Mouse (Mus musculus) left cerebral cortex, postnatal 25 days (tissue): ENCODE results near the gene Plpp2. TPM values are rescaled to one million over a fixed set of nuclear protein-coding genes. Genes with fewer than 3 reads are reported as not detected.

Experiments used
- DNase-seq, 2 experiments: peaks; one replicate each; pipeline ENCODE4 v3.0.0; 2022; ENCODE audit warnings: low spot score in 2 of 2, mixed read lengths in 1 of 2
- intact Hi-C: fragments of 180-260 bp; cut with DNase I; formaldehyde crosslinking; loops from one replicate; pipeline ENCODE4 v1.15.1; 2025
- total RNA-seq, 2 experiments: library from RNA; stranded (reverse); gene quantifications; 2 replicates each; pipeline ENCODE4 v1.2.3; 2021

The Plpp2 gene
- 1 to 10 TPM; 2.3 to 4.3 TPM for total RNA-seq

DNA sequence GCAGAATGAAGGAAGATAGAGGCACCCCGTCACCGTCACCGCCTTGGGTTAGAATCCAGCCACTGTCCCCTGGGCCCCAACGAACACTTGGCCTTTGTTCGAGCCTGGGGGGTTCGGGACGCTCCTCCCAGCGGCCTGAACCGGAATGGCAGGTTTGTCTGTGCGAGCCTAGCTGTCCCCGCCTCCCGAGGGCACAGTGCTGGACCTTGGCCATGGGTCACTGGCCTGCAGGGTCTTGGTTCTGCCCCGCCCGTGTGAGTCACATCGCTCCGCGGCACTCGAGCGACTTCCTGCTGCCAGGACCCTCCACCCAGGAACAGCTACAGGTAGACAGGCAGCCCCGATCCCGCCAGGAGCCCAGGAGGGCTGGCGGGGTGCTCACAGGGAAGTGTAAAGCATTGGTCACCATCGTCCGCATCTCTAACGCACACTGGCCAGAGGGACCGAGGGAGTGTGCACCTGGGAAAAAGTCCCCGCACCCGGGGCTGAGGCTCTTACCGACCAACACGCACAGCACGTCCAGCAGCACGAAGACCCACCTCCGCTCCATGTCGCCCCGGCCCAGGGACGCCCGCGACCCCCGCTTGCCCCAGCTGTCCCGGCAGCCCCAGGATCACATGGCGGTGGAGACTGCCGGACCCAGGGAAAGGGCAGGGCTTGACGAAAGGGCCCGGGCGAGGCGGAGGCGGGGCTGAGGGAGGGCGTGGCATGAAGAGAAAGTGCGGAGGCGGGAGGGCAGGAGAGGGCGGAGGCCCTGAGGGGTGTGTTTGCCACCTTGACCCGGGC is at the start of gene Plpp2:
TSS of gene Plpp2 (minus strand) at position 671 of the 786 bp plus-strand sequence.
- intact Hi-C loops: no loop called here
- peak in 1 of 2 experiments; percentile 29 for DNase-seq

DNA sequence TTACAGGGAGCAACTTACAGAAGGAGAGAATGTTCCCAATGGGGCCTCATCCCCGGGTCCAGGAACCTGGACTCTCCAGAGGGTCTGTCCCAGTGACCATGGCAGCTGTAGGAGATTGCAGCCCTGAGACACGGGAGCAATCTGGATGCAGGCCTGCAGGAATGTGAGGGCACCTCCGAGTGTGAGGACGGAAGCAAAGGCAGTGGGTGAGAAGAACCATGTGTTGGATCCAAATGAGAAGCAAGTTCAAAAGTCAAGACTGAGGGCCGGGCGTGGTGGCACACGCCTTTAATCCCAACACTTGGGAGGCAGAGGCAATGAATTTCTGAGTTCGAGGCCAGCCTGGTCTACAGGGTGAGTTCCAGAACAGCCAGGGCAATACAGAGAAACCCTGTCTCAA is 47.9 kb upstream of the Plpp2 start:
- intact Hi-C loops: no loop called here
- no peak for DNase-seq

- intact Hi-C loops: no loop called here
- DNase-seq: peak in 1 of 2 experiments; percentile 37
These were observed 47.2 kb upstream of the Plpp2 start for GRCm38 (mm10) chr10:79580811-79581210.

GRCm38 (mm10) chr10:79580356-79580755 is 46.8 kb upstream of the Plpp2 start:
- DNase-seq: no peak

GRCm38 (mm10) chr10:79579781-79580180 is 46.2 kb upstream of the Plpp2 start:
- intact Hi-C loops: no loop called here
- DNase-seq: no peak

More at GRCm38 (mm10) chr10:79580356-79580755, 46.8 kb upstream of the Plpp2 start:
- intact Hi-C loops: no loop called here

GRCm38 (mm10) chr10:79578891-79579290 is 45.3 kb upstream of the Plpp2 start:
- DNase-seq: no peak
- intact Hi-C loops: no loop called here

GRCm38 (mm10) chr10:79578276-79578675 is 44.7 kb upstream of the Plpp2 start:
- intact Hi-C loops: no loop called here

GRCm38 (mm10) chr10:79577376-79577775 is 43.8 kb upstream of the Plpp2 start:
- DNase-seq: no peak
- intact Hi-C loops: no loop called here

More at GRCm38 (mm10) chr10:79578276-79578675, 44.7 kb upstream of the Plpp2 start:
- DNase-seq: no peak

- intact Hi-C loops: no loop called here
- DNase-seq: peak in 1 of 2 experiments; percentile 64
These were observed 42.2 kb upstream of the Plpp2 start for GRCm38 (mm10) chr10:79575754-79576153.

DNA sequence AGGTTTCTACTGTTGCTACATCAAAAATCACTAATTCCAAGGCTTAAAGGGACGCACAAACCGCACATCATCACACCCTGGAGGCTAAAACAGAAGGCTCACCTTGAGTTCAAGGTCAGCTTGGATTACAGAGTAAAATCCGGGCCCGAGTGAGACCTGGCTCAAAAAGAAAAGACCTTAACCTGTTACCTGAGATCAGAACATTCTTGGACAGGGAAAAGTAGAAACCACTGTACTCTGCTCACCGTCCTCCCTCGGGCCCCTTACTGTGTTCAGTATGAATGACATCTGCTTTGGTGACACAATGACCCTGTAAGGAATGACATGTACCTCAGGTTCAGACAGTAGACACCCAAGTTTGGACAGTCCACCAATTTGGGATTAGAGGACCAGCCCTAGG is 41.2 kb upstream of the Plpp2 start:
- intact Hi-C loops: no loop called here
- no peak for DNase-seq

- intact Hi-C loops: no loop called here
These were observed 40.8 kb upstream of the Plpp2 start for GRCm38 (mm10) chr10:79574350-79574749.

DNA sequence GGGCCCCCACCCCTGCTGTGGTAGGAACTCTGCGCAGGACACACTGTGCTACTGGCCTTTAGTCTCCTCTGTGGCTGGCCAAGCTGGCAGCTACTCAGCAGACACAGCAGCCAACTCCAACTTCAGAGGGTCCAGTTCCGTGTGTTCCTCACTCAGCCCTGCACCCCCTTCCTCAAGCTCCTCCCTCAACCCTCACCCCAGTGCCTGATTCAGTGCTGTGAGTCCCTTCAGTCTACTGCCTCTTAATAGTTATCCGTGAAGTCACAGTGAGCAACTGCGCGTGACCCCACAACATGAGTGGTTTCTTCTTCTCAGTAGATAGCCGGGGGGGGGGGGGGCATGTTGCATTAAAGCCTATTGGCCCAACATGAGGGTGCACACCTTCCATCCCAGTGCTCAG is 40.0 kb upstream of the Plpp2 start:
- intact Hi-C loops: no loop called here
- no peak for DNase-seq

More at GRCm38 (mm10) chr10:79574350-79574749, 40.8 kb upstream of the Plpp2 start:
- DNase-seq: no peak

- intact Hi-C loops: no loop called here
- no peak for DNase-seq
These were observed 37.7 kb upstream of the Plpp2 start for GRCm38 (mm10) chr10:79571314-79571713.

- no peak for DNase-seq
- intact Hi-C loops: no loop called here
These were observed 36.3 kb upstream of the Plpp2 start for GRCm38 (mm10) chr10:79569921-79570320.

DNA sequence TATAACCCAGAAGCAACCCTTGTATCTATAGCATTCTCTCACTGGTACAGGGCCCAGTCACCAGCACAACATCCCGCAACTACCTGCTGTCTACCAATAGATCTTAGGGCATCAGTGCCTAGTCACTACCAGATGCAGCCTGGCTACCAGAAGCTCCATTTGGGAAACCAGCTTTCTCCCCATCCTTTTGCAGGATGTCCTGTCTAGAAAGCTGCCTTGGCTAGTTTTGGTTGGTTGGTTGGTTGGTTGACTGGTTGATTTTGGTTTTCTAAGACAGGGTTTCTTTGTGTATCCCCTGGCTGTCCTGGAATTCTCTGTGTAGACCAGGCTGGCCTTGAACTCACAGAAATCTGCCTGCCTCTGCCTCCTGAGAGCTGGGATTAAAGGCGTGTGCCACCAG is 26.1 kb upstream of the Plpp2 start:
- intact Hi-C loops: no loop called here
- DNase-seq: no peak

DNA sequence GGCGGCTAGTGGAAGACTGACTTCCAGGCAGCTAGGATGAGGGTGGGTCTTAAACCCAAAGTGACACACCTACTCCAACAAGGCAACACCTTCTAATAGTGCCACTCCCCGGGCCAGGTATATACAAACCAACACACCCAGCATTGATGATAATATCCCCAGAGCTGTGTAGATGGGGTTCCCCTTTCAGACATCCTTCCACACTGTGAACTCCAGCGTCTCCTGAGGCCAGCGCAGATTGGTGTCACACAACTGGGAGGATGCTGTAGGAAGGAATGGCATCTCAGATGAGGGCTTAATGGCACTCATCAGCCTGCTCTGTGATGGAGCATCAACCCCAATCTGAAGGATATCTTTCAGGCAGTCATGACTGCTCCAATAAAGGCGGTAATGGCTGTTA is 23.9 kb upstream of the Plpp2 start:
- no peak for DNase-seq
- intact Hi-C loops: no loop called here

DNA sequence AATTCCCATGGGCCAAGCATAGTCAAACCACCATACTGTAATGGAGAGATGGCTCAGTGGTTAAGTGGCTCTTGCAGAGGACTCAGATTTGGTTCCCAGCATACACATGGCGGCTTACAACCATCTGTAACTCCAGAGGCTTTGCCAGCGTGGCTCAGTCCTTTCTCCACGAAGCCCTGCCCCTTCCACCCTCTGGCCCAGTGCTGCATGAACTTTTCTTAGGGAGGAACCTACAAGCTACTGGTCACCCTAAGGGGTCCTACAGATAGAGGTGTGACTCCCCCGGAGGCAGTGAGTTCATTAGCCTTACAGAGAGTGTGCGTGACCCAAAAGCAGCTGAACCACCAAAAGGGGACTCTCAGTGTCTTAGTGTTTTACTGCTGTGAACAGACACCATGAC is 23.4 kb upstream of the Plpp2 start:
- intact Hi-C loops: no loop called here
- no peak for DNase-seq

- no peak for DNase-seq
- intact Hi-C loops: no loop called here
These were observed 21.7 kb upstream of the Plpp2 start for GRCm38 (mm10) chr10:79555238-79555724.

GRCm38 (mm10) chr10:79554330-79555237 is 21.0 kb upstream of the Plpp2 start, which contains the start of gene Mier2:
TSS of gene Mier2 (minus strand) at chr10:79555199.
- intact Hi-C loops: no loop called here
- DNase-seq: peak; percentile 83 to 85

DNA sequence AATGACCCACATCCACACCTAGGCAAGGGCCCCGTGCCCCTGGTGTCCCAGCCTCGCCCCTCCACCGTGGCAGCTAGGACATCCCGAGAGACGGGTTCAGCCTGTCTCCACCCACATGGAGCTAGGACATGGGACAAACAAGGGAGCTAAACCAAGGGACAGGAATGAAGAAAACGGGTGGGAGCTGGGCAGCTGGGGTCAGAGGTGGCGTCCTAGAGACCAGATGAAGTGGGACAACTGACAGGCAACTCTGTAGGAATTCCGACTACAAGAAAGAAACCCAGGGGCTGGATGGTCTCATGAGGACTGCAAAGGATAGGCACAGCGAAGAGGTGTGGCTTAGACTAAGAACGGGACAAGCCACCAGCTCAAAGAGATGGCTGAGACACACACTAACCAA is 20.1 kb upstream of the Plpp2 start:
- no peak for DNase-seq
- intact Hi-C loops: no loop called here
